Mouse (Mus musculus) left cerebral cortex, postnatal 14 days (tissue): ENCODE results near the gene Snx4. TPM values are rescaled to one million over a fixed set of nuclear protein-coding genes. Genes with fewer than 3 reads are reported as not detected.
A peak's percentile ranks its signal among the peaks of the same experiment; 100 is the strongest.

Source experiments
- DNase-seq, 2 experiments: peaks; one replicate each; pipeline ENCODE4 v3.0.0; 2021 to 2022; ENCODE audit warnings: low spot score in 2 of 2, mixed read lengths in 1 of 2
- intact Hi-C: fragments of 180-260 bp; cut with DNase I; formaldehyde crosslinking; loops from one replicate; pipeline ENCODE4 v1.15.1; 2025
- total RNA-seq, 2 experiments: library from RNA; stranded (reverse); gene quantifications; 2 replicates each; pipeline ENCODE4 v1.2.3; 2021

The Snx4 gene
- total RNA-seq, 2 experiments from 2014 or later = 46.5 to 49.7 TPM

- intact Hi-C loops = loop anchor here (2.0 kb wide), 1 partner anchor 44 kb away; the partner anchor contains the start of gene Zfp148
- peak; percentile 60 to 66 for DNase-seq
These were observed 85.9 kb downstream of the Snx4 start for GRCm38 (mm10) chr16:33337177-33337576.

GRCm38 (mm10) chr16:33337681-33338080 is 86.4 kb downstream of the Snx4 start:
- no peak for DNase-seq
- intact Hi-C loops = loop anchor here (2.0 kb wide), 1 partner anchor 43 kb away; the partner anchor contains the start of gene Zfp148

GRCm38 (mm10) chr16:33338492-33338891 is 87.2 kb downstream of the Snx4 start:
- no peak for DNase-seq
- intact Hi-C loops = no loop called here

- no peak for DNase-seq
- intact Hi-C loops = no loop called here
These were observed 88.2 kb downstream of the Snx4 start for GRCm38 (mm10) chr16:33339476-33339875.

GRCm38 (mm10) chr16:33342356-33342755 is 91.1 kb downstream of the Snx4 start:
- intact Hi-C loops = no loop called here

GRCm38 (mm10) chr16:33343106-33343505 is 91.9 kb downstream of the Snx4 start:
- intact Hi-C loops = no loop called here
- no peak for DNase-seq

More at GRCm38 (mm10) chr16:33342356-33342755, 91.1 kb downstream of the Snx4 start:
- no peak for DNase-seq

GRCm38 (mm10) chr16:33343601-33344000 is 92.4 kb downstream of the Snx4 start:
- DNase-seq = no peak

GRCm38 (mm10) chr16:33344379-33344778 is 93.1 kb downstream of the Snx4 start:
- peak; percentile 72 to 76 for DNase-seq
- intact Hi-C loops = no loop called here

More at GRCm38 (mm10) chr16:33343601-33344000, 92.4 kb downstream of the Snx4 start:
- intact Hi-C loops = no loop called here

GRCm38 (mm10) chr16:33344875-33345274 is 93.6 kb downstream of the Snx4 start:
- DNase-seq = peak in 1 of 2 experiments; percentile 16
- intact Hi-C loops = no loop called here

GRCm38 (mm10) chr16:33346376-33346775 is 95.1 kb downstream of the Snx4 start:
- DNase-seq = no peak
- intact Hi-C loops = no loop called here

- intact Hi-C loops = no loop called here
- DNase-seq = no peak
These were observed 95.9 kb downstream of the Snx4 start for GRCm38 (mm10) chr16:33347134-33347533.

Other genes with a start within 250 kb of the Snx4 start
- 1 to 10 TPM; 4.4 to 6.2 TPM for gene Iqcg, start 195.2 kb upstream of the Snx4 start, total RNA-seq
- gene Rpl35a, start 195.0 kb upstream of the Snx4 start, total RNA-seq = 100 to 1,000 TPM; 237 to 241 TPM
- gene Lmln, start 188.9 kb upstream of the Snx4 start, total RNA-seq = 10 to 100 TPM; 17.7 to 20.7 TPM
- 10 to 100 TPM; 16.6 to 22.5 TPM for gene Osbpl11, start 66.4 kb upstream of the Snx4 start, total RNA-seq
- gene Zfp148, start 129.4 kb downstream of the Snx4 start, total RNA-seq = 100 to 1,000 TPM; 101 to 109 TPM